Mouse (Mus musculus) neural tube, embryonic 13.5 days (tissue): ENCODE measurements around the gene Rsph3a. TPM values are rescaled to one million over a fixed set of nuclear protein-coding genes. Genes with fewer than 3 reads are reported as not detected.
"Not testable (repeated sequence)": the region's sequence is repeated elsewhere in the genome, so short reads cannot be mapped to it uniquely, and the experiment has no call there.

Source experiments
- ATAC-seq: fragments of 200-750 bp; cut with Nextera tagmentation; 2 replicates; pipeline ENCODE4 v1.8.0; 2017; ENCODE audit warnings: low read depth, mild to moderate bottlenecking, moderate TSS enrichment, moderate library complexity
- H3K27ac ChIP-seq: fragments of 300-500 bp; sonication (generic); replicated peaks from 2 replicates; pipeline ENCODE4 v1.5.1; 2015; ENCODE audit warnings: moderate library complexity, mild to moderate bottlenecking, inconsistent platforms
- H3K27me3 ChIP-seq: fragments of 300-500 bp; sonication (generic); 2 replicates; pipeline ENCODE4 v1.6.1; 2015; ENCODE audit warnings: mild to moderate bottlenecking, inconsistent platforms
- H3K36me3 ChIP-seq: fragments of 300-500 bp; sonication (generic); 2 replicates; pipeline ENCODE4 v1.6.1; 2015; ENCODE audit warnings: mild to moderate bottlenecking, inconsistent platforms
- H3K4me1 ChIP-seq: fragments of 300-500 bp; sonication (generic); replicated peaks from 2 replicates; pipeline ENCODE4 v1.6.1; 2015; ENCODE audit warnings: inconsistent platforms
- H3K4me2 ChIP-seq: fragments of 300-500 bp; sonication (generic); 2 replicates; pipeline ENCODE4 v1.6.1; 2015; ENCODE audit warnings: inconsistent platforms, mild to moderate bottlenecking, moderate library complexity
- H3K4me3 ChIP-seq: fragments of 300-500 bp; sonication (generic); 2 replicates; pipeline ENCODE4 v1.5.1; 2015; ENCODE audit warnings: mild to moderate bottlenecking, inconsistent platforms
- H3K9ac ChIP-seq: fragments of 300-500 bp; sonication (generic); 2 replicates; pipeline ENCODE4 v1.6.1; 2015; ENCODE audit warnings: moderate library complexity, mild to moderate bottlenecking, inconsistent platforms
- H3K9me3 ChIP-seq: fragments of 300-500 bp; sonication (generic); 2 replicates; pipeline ENCODE4 v1.6.1; 2016; ENCODE audit warnings: inconsistent platforms
- WGBS: fragments of 180-500 bp; shearing (Covaris S2); methylation state at CpG from one replicate; pipeline ENCODE4 v1.1.7; 2015; 5-methylcytosine and 5-hydroxymethylcytosine counted together
- polyA plus RNA-seq: library from polyadenylated mRNA; unstranded; fragments of >200 nt; fragmentation: Nextera tagmentation; extraction: Ambion mirVana; gene quantifications from 2 replicates; pipeline ENCODE4 v1.2.1, GENCODE M21; 2015

Gene Rsph3a
- polyA plus RNA-seq, 1 experiment from 2014 or later: 67.3 TPM

- H3K36me3 ChIP-seq, H3K4me3 ChIP-seq, H3K27me3 ChIP-seq, H3K9me3 ChIP-seq, H3K9ac ChIP-seq, H3K4me2 ChIP-seq, ATAC-seq, H3K4me1 ChIP-seq, H3K27ac ChIP-seq: not testable (repeated sequence)
- 100% methylated on average over 1 of the region's 6 CpGs for WGBS
These were observed 61.4 kb downstream of the Rsph3a start for GRCm38 (mm10) chr17:8006771-8007170.

- not testable (repeated sequence) for H3K4me1 ChIP-seq, H3K9ac ChIP-seq, H3K36me3 ChIP-seq, H3K4me2 ChIP-seq, H3K4me3 ChIP-seq, H3K27ac ChIP-seq, H3K27me3 ChIP-seq, ATAC-seq, H3K9me3 ChIP-seq
- WGBS: 85% methylated on average over 7 of the region's 7 CpGs
These were observed 64.2 kb downstream of the Rsph3a start for GRCm38 (mm10) chr17:8009565-8009964.

GRCm38 (mm10) chr17:8013974-8014373 is 68.6 kb downstream of the Rsph3a start:
- not testable (repeated sequence) for H3K4me2 ChIP-seq, H3K27ac ChIP-seq, H3K9ac ChIP-seq, ATAC-seq, H3K27me3 ChIP-seq, H3K4me3 ChIP-seq, H3K4me1 ChIP-seq, H3K9me3 ChIP-seq, H3K36me3 ChIP-seq
- WGBS: 91% methylated on average over 4 of the region's 4 CpGs

GRCm38 (mm10) chr17:8022675-8023074 is 77.3 kb downstream of the Rsph3a start:
- H3K27ac ChIP-seq, H3K4me3 ChIP-seq, H3K9me3 ChIP-seq, H3K4me1 ChIP-seq, H3K27me3 ChIP-seq, H3K36me3 ChIP-seq, H3K9ac ChIP-seq, H3K4me2 ChIP-seq: not testable (repeated sequence)
- WGBS: no CpG with 5 or more reads among the region's 6 CpGs
- 0 out of 2 replicates have a peak, but pooled peaks have one; percentile 33 for ATAC-seq

- H3K9me3 ChIP-seq, H3K4me2 ChIP-seq, H3K9ac ChIP-seq, H3K4me3 ChIP-seq, H3K27me3 ChIP-seq, H3K36me3 ChIP-seq, H3K27ac ChIP-seq, H3K4me1 ChIP-seq: not testable (repeated sequence)
- ATAC-seq: peak; percentile 86
- no CpG with 5 or more reads among the region's 12 CpGs for WGBS
These were observed 82.2 kb downstream of the Rsph3a start for GRCm38 (mm10) chr17:8027475-8028168.

Other genes starting within 250 kb of the Rsph3a start
- 5.3 and 6.4 TPM in 2 replicates for gene Fndc1, start 118.3 kb upstream of the Rsph3a start, polyA plus RNA-seq
- gene Tagap, start 19.6 kb upstream of the Rsph3a start, polyA plus RNA-seq: 0.36 and 0.43 TPM in 2 replicates
- 0.23 and 0.28 TPM in 2 replicates for gene Gm49673, start 202.2 kb downstream of the Rsph3a start, polyA plus RNA-seq
- gene Rnaset2a, start 202.5 kb downstream of the Rsph3a start, polyA plus RNA-seq: 13.1 and 13.7 TPM in 2 replicates
- gene Fgfr1op, start 219.9 kb downstream of the Rsph3a start, polyA plus RNA-seq: 28.4 and 30.4 TPM in 2 replicates